Mouse (Mus musculus) kidney, adult 8-10 months (tissue): ENCODE data around the gene Abhd14a.

Source experiments
- DNase-seq, 2 experiments: peaks; one replicate each; pipeline ENCODE4 v3.0.0; 2022

The Abhd14a gene

DNA sequence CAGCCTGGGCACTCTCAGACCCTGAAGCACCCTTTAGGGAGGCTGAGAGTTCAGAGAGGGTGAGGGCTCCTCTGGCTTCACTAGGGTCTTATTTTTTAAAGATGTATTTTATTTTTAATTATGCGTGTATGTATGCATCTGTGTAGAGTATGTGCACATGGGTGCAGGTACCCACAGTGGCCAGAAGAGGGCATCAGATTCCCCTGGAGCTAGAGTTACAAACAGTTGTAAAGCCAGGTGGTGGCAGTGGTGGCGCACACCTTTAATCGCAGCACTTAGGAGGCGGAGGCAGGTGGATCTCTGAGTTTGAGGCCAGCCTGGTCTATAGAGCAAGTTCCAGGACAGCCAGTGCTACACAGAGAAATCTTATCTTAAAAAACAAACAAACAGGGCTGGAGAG, 38.4 kb downstream of the Abhd14a start:
- no peak for DNase-seq

DNA sequence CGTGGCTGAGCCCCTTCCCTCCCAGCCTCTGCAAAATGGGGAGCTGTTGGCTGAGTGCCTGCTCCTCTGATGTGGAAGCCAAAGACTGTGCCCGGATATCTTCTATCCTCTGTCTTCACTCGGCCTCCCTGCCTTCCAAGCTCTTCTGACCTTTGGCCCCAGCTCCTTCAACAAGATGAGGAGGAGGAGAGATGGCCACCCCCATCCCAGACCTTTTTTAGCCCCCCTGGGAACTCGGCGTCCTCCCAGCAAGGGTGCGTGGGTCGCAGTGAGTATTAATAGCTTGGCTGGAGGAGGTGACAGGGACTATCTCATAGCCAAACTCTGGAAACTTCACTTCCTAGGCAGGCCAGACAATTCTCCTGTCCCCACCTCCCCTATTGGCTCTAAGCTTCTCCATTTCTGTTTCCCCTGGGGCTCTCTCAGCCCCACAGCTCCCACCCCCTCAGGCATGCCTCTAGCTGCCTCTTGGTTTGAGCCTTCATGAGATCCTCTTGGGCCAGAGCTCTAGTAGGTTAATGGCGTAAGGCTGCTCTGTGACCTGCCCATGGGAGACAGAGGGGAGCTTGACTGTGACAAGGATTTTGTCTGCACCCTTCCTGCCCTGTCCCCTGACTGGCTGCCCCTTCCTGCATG, 40.9 kb downstream of the Abhd14a start:
- DNase-seq: no peak

DNA sequence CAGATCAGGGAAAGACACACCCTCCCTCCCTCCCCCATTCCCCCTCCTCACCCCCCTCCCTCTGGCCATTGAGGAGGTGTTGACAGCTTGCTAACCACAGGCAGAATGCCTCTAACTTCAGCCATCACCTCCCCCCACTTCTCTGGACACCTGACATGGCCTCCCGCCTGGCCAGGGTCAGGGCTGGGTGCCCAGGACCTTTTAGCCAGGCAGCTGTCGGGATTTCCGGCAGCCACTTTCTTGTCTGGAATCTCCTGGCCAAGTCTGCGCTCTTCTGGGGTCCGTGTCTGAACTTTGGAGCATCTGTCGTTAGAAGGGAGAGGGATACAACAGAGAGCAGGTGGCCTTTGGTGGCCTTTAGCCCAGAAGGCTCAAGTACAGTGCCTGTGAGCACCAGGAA, 42.2 kb downstream of the Abhd14a start:
- DNase-seq: peak in 1 of 2 experiments; percentile 46

DNA sequence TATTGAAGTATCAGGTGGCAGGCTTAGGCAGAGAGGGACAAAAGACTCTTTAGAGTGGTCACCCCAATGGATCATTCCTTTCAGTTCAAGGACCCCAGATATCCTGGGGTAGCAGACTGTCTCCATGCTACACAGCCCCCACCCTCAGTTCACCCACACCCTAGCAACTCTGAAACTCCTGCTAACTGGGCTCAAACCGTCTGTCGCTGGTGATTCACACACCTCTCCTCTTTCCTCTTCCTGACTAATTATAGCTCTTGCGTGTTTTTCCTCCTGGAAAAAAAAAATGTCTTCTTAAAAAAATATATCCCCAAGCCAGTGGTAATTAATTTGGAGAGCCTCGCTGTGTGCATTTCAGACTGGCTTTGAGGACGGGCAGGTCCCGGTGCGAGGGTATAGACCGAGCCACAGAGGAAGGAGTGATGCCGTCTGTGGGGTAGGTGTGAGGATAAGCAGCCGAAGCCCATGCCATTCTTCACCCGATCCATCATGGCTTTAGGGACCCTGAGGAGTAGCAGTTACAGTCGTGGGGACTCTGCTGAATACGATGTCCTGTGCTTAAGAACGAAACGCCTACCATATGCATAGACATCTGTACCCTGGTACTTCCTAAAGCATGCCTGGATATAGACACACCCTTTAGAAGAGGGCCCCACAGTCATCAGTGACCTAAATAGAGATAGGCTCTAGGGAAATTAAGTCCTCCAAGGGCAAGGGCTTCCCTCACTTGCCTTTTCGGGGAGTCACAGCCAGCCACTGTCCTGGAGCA, 44.7 kb downstream of the Abhd14a start:
- DNase-seq: no peak

DNA sequence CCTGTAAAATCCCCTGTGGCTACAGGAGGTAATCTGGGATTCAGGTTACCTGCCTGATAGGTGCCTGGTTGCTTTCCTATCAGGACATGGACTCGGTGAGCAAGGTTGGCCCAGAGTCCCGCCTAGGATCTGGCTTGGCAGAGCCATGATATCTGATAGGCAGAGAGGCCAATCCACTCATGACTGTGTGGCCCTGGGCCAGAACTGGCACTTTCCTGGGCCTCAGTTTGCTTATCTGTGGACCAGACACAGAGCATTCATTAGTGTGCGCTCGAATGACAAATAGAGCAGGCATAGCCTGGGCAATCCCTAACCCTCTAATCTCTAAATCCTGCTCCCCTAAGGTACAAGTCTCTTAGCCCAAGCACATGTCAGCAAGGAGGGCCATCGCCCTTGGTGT, 45.3 kb downstream of the Abhd14a start:
- DNase-seq: no peak

DNA sequence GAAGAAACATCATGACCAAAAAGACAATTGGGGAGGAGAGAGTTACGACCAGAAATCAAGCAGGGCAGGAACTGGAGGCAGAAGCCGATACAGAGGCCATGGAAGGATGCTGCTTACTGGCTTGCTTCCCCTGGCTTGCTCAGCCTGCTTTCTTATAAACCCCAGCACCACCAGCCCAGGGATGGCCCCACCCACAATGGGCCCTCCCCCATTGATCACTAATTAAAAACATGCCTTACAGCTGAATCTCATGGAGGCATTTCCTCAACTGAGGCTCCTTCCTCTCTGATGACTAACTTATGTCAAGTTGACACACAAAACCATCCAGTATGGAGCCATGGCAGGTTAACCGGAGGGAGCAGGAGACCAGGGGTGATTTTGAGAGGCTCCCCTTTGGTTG, 47.7 kb downstream of the Abhd14a start:
- no peak for DNase-seq

DNA sequence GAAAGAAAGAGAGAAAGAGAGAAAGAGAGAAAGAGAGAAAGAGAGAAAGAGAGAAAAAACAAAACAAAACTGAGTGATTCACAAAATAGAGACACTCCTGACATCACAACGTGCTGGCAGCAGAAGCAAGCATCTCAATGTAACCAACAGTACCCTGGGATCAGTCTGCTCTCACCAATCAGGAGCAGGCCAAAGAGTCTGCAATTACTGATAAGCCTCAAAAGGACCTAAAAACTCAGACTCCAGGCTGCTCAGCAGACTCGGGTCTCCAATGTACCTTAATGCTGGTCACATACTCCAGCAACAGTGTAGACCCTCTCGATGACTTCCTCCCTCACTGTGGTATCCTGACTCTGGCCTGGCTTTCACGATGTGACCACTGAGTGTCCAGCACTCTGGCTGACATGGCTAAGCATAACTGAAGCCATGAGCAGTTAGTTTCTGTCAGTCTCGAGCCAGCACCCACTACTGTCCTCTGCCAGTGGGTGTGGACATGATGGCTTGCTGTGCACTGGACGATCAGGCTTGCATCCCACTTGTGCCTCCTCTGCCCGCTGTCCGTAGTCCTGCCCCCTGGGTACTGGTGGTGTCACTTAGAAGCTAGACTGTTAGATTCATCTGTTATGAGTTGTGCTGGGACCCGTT, 48.7 kb downstream of the Abhd14a start:
- no peak for DNase-seq

DNA sequence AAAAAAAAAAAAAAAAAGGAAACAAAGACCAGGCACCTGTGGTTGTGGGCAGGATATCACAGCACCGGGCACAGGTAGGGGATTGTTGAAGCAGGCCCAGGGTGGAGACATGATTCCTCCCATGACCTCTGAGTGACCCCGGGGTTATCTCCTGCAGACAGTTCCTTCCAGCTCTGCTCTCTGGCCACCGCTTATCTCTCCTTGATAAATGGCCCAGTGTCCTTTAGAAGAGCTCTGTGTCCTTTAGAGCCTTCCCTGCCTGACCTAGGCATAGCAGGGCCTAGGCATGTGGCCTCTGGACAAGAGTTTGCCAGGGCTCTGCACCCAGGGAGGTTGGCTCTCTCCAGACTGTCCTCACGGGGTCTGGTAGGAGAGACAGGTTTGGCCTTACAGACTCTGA, 49.7 kb downstream of the Abhd14a start:
- DNase-seq: no peak

DNA sequence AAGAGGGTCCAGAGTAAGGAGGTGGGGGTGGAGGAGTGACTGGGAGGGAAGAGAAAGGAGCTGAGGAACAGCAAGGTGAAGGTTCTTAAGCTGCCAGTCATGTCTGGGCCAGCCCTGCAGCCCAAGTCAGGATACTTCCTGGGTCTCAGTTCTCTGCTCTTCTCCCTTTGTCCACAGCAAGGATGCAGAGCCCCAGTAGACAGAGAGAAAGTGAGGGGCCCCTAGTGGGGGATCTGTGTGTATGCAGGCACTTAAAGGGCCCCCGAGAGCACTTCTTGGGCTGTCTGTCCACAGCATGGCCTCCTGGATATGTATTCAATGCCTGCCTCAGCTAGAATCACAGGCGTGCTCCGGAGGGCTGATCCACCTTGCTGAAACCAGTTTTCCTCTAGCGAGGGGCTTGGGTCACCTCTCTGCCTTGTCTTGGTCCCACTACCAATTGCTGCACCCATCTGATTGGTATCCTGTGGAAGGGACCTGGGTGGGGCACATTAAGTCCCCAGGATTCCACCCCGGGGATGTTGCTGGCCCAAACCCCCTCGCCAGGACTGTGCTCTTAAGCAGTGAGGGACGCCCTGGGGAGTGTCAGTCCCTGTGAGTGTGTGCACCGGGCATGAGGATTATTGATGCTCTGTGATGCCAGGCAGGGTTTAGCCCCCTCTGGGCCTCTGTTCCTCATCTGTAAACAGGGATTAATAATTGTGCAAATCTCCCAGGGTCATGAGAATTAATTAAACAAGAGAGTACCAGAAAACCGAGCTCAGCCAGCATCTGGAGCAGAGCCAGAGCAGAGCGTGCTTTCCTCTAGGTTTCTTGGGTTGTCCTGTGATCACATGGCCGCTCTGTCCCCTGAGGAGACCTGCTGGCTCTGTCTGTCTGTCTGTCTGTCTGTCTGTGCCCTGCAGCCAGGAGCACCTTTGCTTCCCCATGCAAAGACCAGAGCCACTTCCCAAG, 52.6 kb downstream of the Abhd14a start:
- DNase-seq: peak in 1 of 2 experiments; percentile 68

DNA sequence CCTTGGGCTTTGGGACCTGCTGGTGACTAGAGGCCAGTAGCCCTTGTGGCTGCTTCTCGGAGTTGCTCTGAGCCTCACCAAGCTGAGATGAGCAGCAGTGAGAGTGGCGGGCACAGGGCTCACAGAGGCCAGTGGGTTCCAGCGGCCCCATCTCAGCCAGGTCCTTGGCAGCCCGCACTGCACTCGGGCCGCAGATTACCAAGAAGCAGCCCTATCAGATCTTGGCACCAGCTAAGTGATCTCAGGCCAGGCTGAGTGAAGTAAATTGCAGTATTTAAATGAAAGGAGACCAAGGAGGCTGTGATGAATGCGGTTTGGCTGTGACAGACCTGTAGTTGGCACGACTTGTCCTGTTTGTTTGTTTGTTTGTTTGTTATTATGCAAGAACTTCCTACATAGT, 53.9 kb downstream of the Abhd14a start:
- no peak for DNase-seq

DNA sequence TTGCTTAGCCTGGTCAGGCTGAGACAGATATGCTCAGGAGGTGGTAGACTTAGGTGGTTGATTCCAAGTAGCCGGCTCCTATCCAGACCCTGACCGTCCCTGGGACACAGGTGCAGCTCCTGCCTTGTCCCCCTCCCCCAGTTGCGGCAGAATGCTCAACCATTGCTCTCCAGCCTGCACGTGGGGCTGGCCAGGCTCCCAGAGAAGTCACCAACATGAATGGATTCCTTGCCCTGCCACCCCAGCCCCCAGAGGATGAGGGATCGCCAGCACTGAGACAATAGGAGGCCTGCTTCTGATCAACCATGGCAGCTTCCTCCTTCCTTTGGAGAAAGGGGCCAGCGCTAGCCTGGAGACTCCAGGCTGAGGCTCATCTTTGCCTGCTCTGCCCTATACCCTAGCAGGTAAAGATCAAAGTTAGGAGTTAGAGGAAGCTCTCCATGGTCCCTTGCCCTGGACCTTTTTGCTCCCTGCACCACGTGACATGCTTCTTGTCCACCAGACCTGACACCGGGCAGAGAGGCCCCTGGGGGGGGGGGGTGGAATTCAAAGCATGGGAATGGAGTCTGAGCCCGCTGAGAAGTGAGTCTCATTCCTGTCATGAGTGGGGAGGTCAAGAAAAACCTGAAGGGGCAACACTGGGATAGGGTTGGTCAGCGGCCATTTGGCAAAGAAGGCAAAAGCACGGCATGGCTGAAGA, 54.5 kb downstream of the Abhd14a start:
- no peak for DNase-seq
